Mouse (Mus musculus): ENCODE data around the gene Gm10491.
"Not testable (repeated sequence)": the region's sequence is repeated elsewhere in the genome, so short reads cannot be mapped to it uniquely, and the experiment has no call there.

The Gm10491 gene

DNA sequence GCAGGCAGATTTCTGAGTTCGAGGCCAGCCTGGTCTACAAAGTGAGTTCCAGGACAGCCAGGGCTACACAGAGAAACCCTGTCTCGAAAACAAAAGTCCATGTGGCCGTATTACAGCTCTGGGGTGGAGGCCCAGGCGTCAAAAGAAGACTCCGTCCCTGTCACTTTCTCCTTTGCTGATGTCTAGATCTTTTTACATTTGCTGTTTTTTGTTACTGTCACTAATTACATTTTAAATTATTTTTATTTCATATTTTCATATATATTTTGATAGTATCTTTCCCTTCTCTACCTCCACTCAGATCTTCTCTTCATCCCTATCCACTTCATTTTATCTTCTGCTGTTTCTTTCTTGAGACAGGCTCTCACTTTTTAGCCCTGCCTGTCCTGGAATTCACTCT lies at the start of gene Gm10491:
TSS of gene Gm10491 (minus strand) at position 101 of the 400 bp plus-strand sequence.
- DNase-seq (ENCODE audit: low read depth, low spot score) = no peak

- DNase-seq (ENCODE audit: low read depth, low spot score) = no peak
Observed at GRCm38 (mm10) chrX:7950091-7950490, 42.5 kb upstream of the Gm10491 start.

DNA sequence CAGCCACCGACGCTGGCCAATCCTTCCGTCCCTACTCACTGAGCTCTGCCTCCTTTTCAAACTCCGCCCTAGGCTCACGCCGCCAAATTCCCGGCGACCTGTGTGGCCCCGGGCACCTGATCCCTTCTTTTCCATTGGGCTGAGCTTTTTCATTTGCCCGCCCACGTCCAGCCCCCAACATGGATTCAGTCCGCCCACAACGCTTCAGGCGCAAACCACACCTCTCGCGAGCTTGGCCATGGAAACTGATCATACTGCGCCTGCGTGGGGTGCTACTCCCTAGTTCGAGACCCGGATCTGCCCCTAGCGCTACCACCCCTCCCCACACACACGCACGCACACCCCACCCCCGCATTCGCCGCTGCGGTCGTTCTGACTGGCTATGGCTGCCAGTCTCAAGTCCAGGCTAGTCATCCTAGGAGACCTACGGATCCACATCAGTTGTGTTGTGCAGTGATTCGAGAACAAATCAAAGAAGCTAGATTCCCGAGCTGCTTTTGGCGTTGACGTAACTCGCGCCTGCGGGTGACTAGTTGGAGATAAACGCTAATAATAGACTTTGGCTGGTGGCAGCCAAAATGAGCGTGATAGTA lies 40.4 kb upstream of the Gm10491 start:
- DNase-seq (ENCODE audit: low read depth, low spot score) = peak; percentile 81

GRCm38 (mm10) chrX:7947108-7947899 lies 39.7 kb upstream of the Gm10491 start, which contains the start of gene Hdac6:
Gene Hdac6 (minus strand): TSS chrX:7947889.
- no peak for DNase-seq (ENCODE audit: low read depth, low spot score)

DNA sequence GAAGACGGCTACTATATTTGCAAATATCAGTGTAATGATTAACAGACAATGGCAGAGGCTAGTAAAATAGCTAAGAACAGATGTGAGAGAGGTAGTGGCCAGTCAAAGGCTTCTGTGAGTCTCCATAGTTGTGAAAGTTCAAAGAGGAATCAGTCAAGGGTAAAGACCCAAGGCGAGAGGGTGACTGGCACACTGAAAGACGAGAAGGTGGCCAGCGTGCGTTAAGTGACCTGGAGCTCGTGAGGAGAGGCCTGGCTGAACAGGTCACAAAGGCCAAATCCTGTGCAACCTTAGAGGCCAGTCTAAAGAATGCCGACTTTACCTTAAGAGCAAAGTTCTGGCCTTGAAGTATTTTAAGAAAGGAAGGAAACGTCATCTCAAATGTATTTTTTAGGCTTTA lies 38.0 kb upstream of the Gm10491 start:
- no peak for DNase-seq (ENCODE audit: low read depth, low spot score)

DNA sequence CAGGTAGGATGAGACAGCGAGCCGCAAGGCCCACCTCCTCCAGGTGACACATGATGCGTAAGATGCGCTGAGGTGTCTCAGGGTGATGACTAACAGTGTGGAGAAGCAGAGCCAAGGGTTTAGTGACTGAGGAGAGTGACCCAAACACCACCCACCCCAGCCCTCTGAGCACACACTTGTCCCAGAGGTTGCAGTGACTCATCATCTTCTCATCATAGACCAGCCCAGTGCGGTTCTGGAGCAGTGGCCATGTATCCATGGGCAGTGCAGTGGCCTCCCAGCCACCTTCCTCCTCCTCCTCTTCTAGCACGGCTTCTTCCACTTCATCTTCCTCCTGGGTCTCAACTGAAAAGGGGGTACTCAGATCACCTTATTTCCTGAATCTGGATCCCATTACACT lies 30.0 kb upstream of the Gm10491 start:
- DNase-seq (ENCODE audit: low read depth, low spot score) = no peak

DNA sequence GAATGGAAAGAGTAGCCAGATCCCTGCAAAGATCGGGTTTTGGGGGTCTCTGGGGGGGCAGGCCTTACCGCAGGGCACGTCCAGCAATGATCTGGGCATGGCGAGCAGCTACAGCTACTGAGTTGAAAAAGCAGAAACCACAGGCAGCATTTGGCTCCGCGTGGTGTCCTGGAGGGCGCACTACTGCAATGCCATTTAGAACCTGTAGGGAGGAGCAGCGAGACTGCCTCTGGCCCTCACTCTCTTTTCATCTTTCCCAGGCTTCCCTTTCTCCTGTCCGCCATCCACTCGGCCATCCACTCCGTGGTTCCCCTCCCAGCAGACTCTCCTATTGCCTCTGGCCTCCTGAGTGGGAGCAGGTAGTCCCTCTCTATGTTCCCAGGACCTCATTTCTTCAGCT lies 29.2 kb upstream of the Gm10491 start:
- DNase-seq (ENCODE audit: low read depth, low spot score) = no peak

DNA sequence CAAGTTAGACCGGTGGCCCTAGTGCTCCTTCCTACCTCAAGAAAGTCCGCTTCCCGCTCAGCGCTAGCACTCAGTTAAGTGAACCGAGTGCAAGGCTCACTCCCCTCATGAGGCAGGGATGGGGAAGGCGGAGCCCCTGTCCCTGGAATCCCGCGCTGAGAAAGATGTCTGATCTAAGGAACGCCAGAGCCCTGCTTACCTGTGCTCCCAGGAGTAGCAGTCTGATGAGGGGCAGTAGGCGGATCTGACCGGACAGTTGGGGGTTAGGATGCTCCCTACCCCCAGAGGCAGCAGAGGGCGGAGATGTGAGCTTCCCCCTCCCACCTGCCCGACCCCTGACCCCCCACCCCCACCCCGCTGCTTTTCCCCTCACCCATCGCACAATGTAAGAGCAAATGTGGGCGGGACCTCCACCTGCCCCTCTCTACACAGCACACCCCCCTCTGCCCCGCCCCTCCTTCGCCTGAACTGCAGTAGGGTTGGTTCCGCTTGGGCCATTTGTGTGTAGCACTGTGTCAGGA lies 20.7 kb upstream of the Gm10491 start, which contains the start of gene Eras:
TSS of gene Eras (minus strand) at position 338 of the 521 bp plus-strand sequence.
- DNase-seq (ENCODE audit: low read depth, low spot score) = no peak

DNA sequence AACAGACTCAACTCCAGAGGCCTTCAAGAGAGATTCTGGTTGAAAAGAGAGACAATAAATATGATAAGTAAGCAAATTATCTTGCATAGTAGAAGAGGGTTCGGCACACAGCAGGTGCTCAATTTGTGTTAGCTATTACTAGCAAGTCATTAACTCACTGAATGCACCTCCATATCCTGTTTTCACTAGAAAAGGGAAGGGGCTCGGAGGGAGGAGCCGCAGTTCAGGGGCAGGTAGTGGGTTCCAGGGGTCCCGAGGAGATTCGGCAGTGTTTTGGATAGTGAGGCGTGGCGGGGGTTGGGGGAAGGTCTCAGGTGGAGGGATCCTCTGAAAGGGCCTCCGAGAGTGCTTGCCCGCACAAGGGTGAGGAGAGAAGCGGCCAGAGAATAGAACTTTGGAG lies 19.5 kb upstream of the Gm10491 start:
- DNase-seq (ENCODE audit: low read depth, low spot score) = no peak

DNA sequence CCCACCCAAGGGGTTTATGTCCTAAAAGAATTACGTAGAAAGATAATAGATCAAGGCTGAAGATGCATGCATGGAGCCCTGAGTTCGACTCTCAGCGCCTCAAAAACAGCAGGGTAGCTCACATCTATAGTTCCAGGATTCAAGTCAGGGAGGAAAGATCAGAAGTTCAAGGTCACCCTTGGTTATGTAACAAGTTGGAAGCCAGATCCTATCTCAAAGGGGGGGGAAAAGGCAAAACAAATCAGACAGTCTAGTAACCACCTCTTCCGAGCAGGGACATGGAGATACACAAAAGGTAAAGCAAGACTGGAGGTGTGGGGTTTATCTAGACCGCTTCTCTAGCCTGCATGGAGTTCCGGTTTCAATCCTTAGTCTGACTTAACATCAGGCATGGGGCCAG lies 18.6 kb upstream of the Gm10491 start:
- no peak for DNase-seq (ENCODE audit: low read depth, low spot score)

- no peak for DNase-seq (ENCODE audit: low read depth, low spot score)
Observed at GRCm38 (mm10) chrX:7922032-7922431, 14.4 kb upstream of the Gm10491 start.

- DNase-seq (ENCODE audit: low read depth, low spot score) = peak; percentile 62
Observed at GRCm38 (mm10) chrX:7919601-7920383, 12.2 kb upstream of the Gm10491 start, which contains the start of gene Pcsk1n. Gene Pcsk1n (plus strand): TSS chrX:7919822.

DNA sequence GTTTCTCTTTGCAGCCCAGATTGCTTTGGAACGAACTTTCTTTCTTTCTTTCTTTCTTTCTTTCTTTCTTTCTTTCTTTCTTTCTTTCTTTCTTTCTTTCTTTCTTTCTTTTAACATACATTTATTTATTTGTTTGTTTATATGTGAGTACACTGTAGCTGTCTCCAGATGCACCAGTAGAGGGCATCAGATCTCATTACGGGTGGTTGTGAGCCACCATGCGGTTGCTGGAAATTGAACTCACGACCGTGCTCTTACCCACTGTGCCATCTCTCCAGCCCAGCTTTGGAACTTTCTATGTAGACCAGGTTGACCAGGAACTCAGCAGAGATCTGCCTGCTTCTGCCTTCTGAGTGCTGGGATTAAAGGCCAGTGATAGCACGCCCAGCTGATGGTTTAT lies 10.3 kb upstream of the Gm10491 start:
- not testable (repeated sequence) for DNase-seq (ENCODE audit: low read depth, low spot score)

DNA sequence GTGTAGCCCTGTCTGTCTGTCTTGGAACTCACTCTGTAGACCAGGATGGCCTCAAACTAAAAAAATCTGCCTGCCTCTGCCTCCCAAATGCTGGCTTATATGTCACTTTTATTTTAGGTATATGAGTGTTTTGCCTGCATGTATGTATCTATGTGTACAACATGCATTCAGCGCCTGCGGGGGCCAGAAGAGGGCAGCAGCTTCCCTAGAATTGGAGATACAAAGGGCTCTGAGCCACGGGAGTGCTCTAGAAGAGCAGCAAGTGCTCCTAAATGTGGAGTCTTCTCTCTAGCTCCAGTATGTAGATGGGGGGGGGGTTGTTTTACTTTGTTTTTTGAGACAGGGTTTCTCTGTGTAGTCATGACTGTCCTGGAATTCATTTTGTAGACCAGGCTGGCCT lies 8.0 kb upstream of the Gm10491 start:
- not testable (repeated sequence) for DNase-seq (ENCODE audit: low read depth, low spot score)

DNA sequence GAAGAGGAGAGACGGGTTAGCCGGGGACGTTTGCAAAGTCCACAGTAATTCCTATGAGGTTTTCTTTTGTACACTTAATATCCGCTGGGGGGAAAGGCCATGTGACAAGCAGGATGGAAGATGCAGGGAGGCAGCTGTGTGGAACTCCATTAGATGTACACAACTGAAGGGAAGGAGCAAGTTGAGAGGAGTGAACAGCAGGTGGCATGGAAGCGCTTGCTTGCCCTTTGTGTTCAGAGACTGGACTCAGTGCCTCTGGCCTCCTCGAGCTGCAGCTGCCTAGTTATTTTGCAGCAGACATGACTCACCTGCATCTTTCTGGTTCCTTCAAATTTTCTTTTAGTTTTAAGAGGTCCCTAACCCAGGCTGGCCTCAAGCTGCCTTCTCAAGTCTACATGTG lies 2.8 kb upstream of the Gm10491 start:
- DNase-seq (ENCODE audit: low read depth, low spot score) = no peak

GRCm38 (mm10) chrX:7909242-7909641 lies 1.6 kb upstream of the Gm10491 start, which contains the start of gene Gm10490:
Gene Gm10490 (plus strand): TSS chrX:7909542.
- DNase-seq (ENCODE audit: low read depth, low spot score) = not testable (repeated sequence)

DNA sequence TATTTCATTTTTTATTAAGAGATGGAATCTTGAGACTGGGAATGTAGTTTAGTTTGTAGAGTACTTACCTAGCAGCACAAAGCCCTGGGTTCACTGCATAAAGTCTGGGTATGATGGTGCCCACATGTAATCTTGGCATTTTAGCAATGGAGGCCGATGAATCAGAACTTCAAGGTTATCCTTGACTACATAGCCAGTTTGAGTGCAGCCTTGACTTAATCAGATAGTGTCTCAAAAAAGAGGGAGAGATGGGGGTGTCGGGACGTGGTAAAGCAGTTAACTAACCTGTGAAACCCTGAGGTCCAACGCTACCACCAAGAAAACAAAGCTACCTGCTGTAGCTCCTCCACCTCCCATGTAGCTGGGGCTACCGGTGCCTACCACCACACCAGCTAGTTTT lies 3.2 kb downstream of the Gm10491 start:
- DNase-seq (ENCODE audit: low read depth, low spot score) = no peak

DNA sequence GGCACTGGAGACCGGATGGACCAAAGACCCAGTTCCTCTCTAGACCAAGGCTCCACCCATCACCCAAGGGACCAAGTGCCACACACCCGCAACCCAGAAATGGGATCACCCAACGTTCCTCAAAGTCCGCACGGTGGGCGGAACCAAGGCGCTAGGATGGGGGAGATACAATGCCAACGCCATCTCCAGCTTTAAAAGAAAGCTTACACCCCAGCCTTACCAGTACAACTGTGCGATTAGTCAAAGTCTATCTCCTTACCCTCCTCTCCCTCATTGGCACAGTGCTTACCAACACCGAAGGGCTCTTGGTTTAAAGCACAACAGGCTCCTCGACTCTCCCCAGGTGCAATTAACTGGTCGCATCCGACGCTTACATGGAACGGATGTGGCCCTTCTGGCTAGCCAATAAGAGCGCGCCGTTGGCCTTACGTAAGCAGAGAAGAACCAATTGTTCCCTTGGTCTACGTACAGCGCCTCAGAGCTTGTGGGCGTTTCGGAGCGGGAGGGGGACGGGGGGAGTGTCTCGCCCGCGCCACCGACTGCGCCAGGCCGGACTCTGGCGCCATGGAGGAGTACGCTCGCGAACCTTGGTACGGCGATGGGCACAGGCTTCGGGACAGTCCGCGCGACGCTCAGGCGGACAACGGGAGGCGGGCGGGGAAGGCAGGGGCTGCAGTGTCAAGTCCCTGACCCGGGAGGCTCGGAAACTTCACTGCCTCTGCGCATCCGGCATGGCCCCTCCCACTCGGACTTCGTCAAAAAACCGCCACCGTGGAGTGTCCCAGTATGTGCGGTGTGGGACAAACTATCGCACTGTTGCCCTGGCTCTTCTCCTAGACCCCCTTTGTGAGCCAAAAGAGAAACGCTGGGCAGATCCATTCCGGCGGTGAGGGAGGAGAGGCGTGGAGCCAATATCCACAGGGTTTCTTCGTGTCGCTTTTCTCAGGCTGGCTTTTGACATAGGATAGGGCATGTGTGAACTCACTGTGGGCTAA lies 8.5 kb downstream of the Gm10491 start, which contains the start of the genes Pqbp1 and Timm17b:
TSS of gene Pqbp1 (minus strand) at position 390 of the 995 bp plus-strand sequence.
TSS of gene Timm17b (plus strand) at position 478 of the 995 bp plus-strand sequence.
- DNase-seq (ENCODE audit: low read depth, low spot score) = peak; percentile 78

GRCm38 (mm10) chrX:7898211-7898610 lies 9.4 kb downstream of the Gm10491 start:
- no peak for DNase-seq (ENCODE audit: low read depth, low spot score)

DNA sequence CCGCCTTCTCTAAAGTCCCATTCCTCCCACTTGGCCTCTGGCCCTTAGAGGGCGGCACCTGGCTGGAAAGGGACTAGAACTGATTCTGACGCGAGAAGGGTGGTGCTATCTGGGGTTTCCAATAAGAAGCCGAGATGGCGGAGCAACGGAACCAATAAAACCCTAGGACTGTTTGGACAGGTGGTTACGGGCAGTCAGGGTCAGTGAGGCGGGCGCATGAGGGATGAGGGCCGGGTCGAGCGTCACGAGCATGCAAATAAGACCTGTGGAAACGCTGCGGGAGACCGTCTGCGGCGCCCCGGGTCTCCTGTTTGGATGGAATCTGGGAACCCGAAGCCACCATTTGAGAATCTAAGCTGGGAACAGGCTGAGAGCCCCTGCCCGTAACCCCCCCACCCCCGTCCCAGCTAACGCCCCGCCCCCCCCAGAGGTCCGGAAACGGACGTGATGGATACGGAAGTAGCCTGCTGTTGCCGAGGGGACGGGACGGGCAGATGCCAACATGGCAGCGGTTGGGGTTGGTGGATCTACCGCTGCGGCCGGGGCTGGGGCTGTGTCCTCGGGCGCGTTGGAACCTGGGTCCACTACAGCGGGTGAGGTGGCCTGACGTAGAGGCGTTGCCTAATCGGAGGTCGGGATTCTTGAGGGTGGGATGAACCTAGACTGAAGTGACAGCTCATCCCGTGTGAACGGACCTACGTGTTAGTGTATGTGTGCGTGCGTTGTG lies 23.6 kb downstream of the Gm10491 start, which contains the start of gene Slc35a2:
TSS of gene Slc35a2 (plus strand) at position 188 of the 727 bp plus-strand sequence.
- DNase-seq (ENCODE audit: low read depth, low spot score) = peak; percentile 76
